Mouse (Mus musculus): Measurements from ENCODE around the gene Aloxe3. TPM values are rescaled to one million over a fixed set of nuclear protein-coding genes. Genes with fewer than 3 reads are reported as not detected.
A peak's percentile ranks its signal among the peaks of the same experiment; 100 is the strongest.

The Aloxe3 gene
- total RNA-seq, 2 experiments from 2014 or later = 3.7 to 5.7 TPM

DNA sequence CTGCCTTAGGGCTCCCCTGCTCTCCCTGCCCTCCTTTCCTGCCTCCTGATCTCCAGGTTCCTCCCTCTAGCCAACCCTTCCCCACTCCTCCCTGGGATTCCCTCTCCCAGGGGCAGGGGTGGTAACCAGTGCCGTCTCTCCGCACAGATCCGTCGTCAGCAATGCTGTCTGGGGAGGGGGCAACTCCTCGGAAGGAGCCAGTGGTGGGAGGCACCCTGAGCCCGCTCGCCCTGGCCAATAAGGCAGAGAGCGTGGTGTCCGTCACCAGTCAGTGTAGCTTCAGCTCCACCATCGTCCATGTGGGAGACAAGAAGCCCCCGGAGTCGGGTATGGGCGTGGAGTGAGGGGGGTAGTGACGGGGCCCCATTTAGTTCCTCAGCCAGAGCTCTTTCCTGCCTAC lies 21.2 kb upstream of the Aloxe3 start:
- DNase-seq (ENCODE audit: low spot score in 2 of 2) = peak in 1 of 2 experiments; percentile 1
- intact Hi-C loops (cut with DNase I) = no loop called here

DNA sequence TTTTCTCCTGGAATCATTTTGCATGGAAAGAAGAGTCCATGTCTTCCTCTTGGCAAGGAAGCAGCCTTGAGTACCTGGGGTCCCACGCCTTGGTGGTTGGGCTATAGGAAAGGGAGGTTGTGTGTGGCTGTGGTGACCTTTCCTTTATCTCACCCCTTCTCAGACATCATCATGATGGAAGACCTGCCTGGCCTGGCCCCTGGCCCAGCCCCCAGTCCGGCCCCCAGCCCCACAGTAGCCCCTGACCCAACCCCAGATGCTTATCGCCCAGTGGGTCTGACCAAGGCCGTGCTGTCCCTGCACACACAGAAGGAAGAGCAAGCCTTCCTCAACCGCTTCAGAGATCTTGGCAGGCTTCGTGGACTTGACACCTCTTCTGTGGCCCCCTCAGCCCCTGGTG lies 20.5 kb upstream of the Aloxe3 start:
- no peak for DNase-seq (ENCODE audit: low spot score in 2 of 2)
- intact Hi-C loops (cut with DNase I) = no loop called here

DNA sequence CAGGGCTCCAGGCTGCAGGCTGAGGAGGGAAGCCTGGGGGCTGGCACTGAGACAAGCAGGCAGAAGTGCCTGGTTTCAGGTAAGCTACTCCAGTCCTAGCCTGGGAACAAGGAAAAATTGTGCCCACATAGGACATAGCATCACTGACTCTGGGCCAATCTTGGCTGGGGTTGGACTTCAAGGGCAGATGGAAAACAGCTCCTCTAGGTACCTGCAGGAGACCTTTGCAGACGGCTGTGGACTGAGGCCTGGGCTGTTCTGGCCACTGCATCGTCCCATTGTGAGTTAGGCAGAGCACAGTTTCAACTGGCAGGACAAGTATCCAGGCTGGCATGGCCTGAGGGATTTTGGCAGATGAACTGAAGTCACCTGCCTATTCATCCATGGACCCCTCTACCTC lies 19.9 kb upstream of the Aloxe3 start:
- intact Hi-C loops (cut with DNase I) = no loop called here
- no peak for DNase-seq (ENCODE audit: low spot score in 2 of 2)

DNA sequence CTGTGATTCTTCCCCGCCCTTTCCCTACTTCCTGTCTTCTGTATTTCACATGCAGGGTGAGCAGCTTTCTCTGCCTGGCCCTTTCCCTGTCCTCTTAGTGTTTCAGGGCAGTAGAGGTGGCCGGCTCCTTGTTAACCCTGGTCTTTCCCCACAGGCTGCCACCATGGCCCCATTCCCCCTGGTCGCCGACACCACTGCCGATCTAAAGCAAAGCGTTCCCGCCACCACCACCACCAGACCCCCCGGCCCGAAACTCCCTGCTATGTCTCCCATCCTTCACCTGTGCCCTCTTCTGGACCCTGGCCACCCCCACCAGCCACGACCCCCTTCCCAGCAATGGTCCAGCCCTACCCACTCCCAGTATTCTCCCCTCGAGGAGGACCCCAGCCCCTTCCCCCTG lies 19.4 kb upstream of the Aloxe3 start:
- intact Hi-C loops (cut with DNase I) = no loop called here

DNA sequence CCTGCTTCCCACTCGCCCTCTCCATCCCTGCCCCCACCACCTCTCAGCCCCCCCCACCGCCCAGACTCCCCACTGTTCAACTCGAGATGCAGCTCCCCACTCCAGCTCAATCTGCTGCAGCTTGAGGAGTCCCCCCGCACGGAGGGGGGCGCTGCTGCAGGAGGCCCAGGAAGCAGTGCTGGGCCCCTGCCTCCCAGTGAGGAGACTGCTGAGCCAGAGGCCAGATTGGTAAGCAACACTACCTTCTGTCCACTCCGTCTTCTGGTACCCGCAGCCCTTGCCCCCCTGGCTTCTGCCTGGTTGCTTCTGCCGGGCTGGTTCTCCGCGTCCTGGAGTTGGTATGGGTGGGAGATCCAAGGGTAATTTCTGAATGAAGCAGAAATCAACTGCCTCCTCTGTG lies 18.9 kb upstream of the Aloxe3 start:
- DNase-seq (ENCODE audit: low spot score in 2 of 2) = no peak
- intact Hi-C loops (cut with DNase I) = no loop called here

More for the DNA sequence above, 19.4 kb upstream of the Aloxe3 start:
- no peak for DNase-seq (ENCODE audit: low spot score in 2 of 2)

DNA sequence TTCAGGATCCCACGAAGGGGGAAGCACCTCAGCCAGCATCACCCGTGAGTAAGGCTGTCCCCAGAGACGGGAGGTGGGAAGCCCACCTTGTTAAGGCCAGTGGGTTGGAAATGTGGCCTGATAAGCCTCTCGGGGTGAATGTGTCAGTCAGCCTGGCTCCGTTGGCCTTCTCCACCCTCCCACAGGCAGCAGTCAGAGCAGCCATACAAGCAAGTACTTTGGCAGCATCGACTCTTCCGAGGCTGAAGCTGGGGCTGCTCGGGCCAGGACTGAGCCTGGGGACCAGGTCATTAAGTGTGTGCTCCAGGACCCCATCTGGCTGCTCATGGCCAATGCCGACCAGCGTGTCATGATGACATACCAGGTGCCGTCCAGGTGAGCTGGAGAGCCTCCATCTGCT lies 18.0 kb upstream of the Aloxe3 start:
- DNase-seq (ENCODE audit: low spot score in 2 of 2) = no peak
- intact Hi-C loops (cut with DNase I) = no loop called here

DNA sequence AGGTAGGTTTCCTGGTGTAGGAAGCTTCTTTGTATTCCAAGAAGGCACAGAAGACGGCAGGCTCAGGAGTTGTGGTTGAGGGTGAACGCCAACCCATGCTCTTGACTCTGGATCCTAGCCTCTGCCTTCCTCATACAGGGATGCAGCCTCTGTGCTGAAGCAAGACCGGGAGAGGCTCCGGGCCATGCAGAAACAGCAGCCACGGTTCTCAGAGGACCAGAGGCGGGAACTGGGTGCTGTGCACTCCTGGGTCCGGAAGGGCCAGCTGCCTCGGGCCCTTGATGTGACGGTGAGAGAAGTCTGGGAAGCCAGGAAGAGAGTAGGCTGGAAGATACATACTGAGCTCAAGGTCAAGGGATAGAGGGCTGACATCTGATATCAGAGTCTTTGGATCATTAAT lies 17.5 kb upstream of the Aloxe3 start:
- intact Hi-C loops (cut with DNase I) = no loop called here
- no peak for DNase-seq (ENCODE audit: low spot score in 2 of 2)

DNA sequence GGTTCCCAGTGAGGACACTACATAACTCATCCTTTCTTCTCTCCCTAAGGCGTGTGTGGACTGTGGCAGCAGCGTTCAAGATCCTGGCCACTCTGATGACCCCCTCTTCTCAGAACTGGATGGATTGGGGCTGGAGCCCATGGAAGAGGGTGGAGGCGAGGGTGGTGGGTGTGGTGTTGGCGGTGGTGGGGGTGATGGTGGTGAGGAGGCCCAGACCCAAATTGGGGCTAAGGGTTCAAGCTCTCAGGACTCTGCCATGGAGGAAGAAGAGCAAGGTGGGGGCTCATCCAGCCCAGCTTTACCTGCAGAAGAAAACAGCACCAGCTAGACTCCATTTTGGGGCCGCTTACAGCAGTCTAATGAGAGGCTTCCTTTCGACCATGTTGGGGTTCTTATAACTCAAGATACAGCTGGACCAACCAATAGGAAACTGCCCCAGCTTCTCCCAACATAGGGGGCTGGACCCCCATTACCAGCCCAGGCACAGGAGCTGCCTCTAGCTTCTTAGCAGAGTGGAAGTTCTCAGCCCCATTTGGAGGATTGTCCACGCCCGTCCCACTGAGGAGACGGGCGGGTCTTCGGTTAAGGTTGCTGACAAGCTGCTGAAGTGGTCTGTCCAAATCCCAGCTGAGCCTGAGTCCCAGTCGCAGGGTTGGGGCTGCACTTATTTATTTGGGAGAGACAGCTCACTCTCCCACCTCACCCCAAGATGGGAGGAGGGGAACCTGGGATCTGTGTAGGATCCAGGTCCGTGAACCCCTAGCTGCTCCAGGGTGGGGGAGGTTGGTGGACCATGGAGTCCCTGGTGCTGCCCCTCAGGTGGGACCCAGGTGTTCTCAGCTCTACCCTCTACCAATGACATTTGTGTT lies 16.4 kb upstream of the Aloxe3 start:
- DNase-seq (ENCODE audit: low spot score in 2 of 2) = no peak
- intact Hi-C loops (cut with DNase I) = no loop called here

DNA sequence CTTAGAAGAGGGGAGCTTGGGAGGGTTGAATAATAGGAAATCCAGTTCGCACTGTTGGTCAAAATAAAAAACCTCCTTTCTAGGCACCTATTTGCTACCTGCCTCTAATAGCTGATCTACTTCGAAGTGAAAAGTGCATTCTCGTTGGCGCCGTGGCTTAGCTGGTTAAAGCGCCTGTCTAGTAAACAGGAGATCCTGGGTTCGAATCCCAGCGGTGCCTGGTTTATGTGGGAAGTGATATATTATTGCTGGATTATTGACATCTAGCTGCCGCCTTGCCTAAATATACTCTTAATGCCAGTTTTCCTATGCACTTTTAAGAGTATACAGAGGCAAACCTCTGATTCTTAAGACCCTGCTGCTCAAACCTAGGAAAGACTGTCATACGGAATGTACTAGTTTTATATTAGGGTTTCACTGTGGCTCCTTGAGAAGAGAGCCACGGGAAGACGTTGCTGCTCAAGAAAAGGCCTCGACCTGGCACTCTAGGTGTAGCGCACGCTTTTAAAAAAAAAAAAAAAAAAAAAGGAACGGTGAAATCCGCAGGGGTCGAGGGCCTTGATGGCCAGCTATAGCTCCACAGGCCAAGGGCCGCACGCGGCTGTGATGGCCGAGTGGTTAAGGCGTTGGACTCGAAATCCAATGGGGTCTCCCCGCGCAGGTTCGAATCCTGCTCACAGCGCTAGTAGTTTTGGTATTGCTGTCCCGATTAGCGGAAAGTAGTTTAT lies 15.2 kb upstream of the Aloxe3 start:
- intact Hi-C loops (cut with DNase I) = loop anchor here (1.0 kb wide), 1 partner anchor 10 kb away; no protein-coding TSS in a partner anchor

DNA sequence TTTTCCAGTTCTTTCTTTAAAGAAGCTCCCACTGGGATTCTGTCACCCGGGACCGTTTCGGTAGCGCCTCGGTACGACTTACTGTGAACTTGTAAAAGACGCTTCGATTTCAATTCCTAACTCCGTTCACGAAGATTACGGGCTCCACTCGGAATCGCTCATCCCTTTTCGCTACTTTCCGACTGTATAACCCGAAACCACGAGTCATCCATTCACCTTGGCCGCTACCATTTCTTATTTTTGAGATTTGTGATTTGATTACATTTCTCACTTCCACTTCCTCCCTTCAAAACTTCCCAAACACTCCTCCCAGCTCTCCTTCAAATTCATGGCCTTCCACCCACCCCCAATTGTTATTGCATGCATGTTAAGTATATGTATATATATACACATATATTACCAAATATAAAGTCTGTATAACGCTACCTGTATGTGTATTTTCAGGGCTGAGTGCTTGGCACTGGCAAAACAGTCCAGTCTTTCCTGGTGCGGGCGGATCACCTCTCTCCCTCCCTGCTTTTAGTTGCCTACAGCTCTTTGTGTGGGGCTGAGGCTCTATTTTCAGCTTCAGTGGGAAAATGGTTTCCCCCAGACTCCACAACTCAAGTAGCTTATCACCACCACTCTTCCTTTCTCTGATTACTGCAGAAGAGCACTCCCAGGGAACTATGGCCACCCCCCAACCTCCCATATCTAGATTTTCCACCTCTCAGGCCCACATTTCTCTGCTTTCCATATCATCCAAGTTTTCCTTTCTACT lies 14.5 kb upstream of the Aloxe3 start:
- intact Hi-C loops (cut with DNase I) = no loop called here
- DNase-seq (ENCODE audit: low spot score in 2 of 2) = no peak

More for the DNA sequence above, 15.2 kb upstream of the Aloxe3 start:
- peak in 1 of 2 experiments; percentile 95 for DNase-seq (ENCODE audit: low spot score in 2 of 2)

DNA sequence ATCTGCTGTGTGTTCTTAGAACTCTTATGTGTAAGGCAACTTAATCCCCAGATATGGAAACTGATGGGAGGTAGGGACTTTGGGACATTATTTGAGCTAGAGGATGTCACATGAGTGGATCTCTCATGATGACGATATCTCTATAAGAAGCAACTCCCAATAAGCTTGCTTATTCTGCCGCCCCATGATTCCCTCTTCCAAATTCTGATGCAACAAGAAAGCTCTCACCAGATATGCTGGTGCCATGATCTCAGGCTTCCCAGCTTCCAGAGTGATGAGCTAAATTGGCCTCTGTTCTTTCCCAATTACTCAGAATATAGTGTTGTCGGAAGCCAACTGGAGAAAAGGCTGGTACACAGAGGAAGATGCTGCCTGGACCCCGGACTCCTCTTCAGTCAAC lies 13.8 kb upstream of the Aloxe3 start:
- intact Hi-C loops (cut with DNase I) = no loop called here
- no peak for DNase-seq (ENCODE audit: low spot score in 2 of 2)

DNA sequence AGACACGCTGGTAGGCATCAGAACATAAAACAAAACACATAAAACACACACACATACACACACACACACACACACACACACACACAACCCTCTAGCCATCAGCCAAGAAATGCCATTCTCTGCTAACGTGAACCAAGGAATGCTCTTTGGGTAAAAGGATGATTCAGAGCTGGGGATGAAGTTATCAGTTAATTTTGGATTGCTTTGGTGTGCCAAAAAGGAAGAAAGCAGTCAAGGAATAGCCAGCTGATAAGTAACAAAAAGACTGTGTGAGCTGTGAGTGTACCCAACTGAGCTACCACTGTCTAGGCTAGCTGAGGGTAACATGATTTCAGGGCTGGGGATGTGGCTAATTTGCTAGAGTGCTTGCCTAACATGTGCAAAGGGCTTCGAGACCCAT lies 11.7 kb upstream of the Aloxe3 start:
- no peak for DNase-seq (ENCODE audit: low spot score in 2 of 2)
- intact Hi-C loops (cut with DNase I) = no loop called here

DNA sequence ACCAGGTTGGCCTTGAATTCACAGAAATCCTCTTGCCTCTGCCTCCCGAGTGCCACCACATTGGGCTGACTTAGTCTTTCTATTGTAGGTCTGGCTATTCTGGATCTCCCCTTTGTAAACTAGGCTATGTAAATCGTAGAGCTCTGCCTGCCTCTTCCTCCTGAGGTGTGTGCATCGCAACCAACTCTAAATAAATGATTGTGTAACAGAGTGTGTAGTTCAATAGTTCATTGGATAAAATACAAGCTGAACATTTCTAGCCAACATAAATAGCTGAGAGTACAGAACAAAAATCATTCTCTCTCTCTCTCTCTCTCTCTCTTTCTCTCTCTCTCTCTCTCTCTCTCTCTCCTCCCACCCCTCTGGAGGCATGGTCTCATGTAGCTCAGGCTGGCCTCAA lies 11.1 kb upstream of the Aloxe3 start:
- no peak for DNase-seq (ENCODE audit: low spot score in 2 of 2)
- intact Hi-C loops (cut with DNase I) = no loop called here

DNA sequence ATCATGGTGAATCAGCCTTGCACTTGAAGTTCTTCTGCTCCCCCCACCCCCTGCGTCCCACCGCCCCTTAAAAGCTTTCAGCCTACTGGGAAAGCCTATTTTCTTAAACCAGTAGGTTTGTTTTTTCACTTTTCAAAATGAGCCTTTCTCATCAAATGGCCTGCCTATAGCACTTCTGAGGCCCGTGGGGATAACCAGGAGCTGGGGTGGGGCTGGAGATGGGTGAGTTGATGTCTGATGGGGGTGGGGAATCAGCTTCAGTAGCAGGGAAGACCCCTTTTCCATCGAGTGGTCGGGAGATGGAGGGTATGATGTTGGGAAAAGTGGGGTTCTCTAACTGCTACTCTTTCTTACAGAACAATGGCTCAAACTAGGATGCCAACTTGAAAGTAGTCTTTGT lies 8.9 kb upstream of the Aloxe3 start:
- intact Hi-C loops (cut with DNase I) = no loop called here
- no peak for DNase-seq (ENCODE audit: low spot score in 2 of 2)

DNA sequence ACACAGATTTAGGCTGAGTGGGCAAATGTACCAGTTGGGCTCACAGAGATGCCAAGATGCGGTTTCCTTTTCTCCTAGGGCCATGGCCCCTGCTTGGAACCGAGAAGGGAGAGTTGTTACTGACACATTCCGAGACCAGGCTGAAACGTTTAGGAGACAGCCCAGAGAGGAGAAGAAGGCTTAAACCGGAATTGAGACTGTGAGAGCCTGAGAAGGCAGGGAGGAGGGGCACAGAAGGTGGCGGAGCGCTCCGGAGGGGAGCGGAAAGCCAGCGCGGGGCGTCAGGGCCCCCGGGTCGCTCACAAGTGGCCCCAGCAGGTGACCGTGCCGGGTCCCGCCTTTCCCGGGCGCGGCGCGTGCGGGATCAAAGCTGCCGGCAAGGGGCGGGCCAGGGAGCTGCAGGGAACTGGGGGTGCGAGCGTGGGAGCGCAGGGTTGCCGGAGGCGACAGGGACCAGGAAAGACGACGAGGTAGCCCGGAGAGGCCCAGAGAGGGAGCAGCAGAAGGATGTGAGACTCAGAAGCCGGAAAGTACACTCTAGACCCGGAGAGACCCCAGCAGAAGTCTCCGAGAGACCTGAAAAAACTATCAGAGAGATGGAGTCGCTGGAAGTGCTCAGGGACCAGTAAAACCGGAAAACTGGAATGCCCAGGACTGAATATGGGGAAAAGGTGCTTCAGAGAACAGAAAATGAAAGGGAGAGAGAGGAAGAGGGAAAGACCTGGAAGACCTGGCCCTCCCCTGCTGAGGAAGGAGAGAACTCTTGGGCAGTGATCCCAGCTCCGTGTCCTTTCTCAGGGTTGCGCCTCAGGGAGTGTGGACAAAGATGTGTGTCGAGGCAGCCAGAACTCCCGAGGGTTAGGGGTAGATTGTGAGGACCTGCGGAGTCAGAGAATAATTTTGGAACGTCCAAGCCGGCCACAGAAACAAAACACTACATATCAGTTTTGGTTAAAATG lies 7.7 kb upstream of the Aloxe3 start:
- DNase-seq (ENCODE audit: low spot score in 2 of 2) = peak in 1 of 2 experiments; percentile 47
- intact Hi-C loops (cut with DNase I) = no loop called here

DNA sequence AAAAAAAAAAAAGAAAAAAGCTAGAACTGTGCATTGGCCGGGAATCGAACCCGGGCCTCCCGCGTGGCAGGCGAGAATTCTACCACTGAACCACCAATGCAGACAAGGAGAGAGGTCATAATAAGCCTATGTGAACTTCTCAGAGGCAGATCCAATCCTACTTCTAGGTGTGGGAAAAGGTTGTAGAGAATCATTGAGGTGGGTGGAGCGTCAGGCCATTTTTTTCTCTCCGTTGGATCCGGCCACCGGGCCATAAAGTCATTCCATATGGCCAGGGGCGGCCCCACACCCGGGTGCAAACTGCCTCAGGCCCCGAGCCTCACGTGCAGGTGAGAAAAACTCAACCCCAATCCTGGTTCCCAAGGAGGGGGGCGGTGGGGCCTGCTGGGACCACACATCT lies 6.9 kb upstream of the Aloxe3 start:
- DNase-seq (ENCODE audit: low spot score in 2 of 2) = peak; percentile 79 to 92
- intact Hi-C loops (cut with DNase I) = no loop called here

DNA sequence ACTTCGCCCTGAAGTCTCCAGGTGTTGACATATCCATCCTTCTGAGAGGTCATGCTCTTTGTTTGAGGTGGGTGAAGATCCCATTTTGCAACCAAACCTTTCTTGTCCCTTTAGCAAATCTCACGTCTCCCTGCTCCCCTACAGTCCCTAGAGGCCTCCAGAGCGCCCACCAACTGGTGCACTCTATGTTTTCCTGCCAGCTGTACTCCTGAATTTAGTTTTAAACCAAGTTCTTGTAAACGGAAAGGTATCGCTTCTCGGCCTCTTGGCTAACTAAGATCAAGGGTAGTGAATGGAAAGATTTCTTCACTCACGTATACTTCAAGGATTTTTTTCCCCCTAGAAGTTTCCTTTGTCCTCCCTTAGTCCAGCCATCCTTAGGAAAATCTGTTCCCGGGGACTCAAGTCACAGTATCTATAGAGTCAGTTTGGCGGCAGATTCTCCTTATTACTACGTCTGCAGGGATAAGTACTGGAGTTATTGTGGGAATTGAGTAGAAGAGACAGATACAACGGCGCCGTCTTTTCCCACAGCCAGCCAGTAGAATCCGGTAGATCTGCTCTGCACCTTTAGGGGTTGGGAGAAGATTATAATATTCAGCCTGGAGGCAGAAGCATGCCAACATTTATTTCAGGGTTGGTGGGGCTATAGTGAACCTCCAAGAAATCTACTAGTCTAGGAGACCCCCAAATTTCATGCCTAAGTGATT lies 6.1 kb upstream of the Aloxe3 start:
- intact Hi-C loops (cut with DNase I) = loop anchor here (5.0 kb wide), 1 partner anchor 248 kb away; the partner anchor contains the start of gene Chd3
- no peak for DNase-seq (ENCODE audit: low spot score in 2 of 2)

All from left cerebral cortex, postnatal 14 days (tissue).